In genomic region chr10:127664891-127665290, GRCm38 (mm10) we compare ENCODE assay signal across 9 mouse cellular contexts. TPM values are rescaled to one million over a fixed set of nuclear protein-coding genes. Genes with fewer than 3 reads are reported as not detected.
DNase-seq lines count a peak whose midpoint lies in the region; ATAC-seq and TF ChIP-seq lines count a peak whose summit lies in the region.
"Had no signal": no experiment of that assay in that cellular context is flagged by ENCODE, and none has a peak within 500 bp of the region (broad histone marks: within the 10 kb centered on the region; RNA-seq: fewer than 3 reads in every experiment).

No protein-coding gene starts in this region.

- H3K9ac ChIP-seq in heart, embryonic 13.5 days = peak overlapping the region; percentile 90
- H3K9ac ChIP-seq in liver, embryonic 12.5 days = 0 out of 2 replicates have a peak overlapping the region, but pooled peaks have one; percentile 43

- peak; percentile 41; the same call in 1 of the 2 replicates for TF ChIP-seq POLR2A in embryonic fibroblast, embryonic 13.5 days (IDR thresholded peaks at IDR 0.05; ENCODE audit: low read depth, low read length)

- peaks cover 38% of the 10 kb centered on the region for H3K36me3 ChIP-seq in heart, embryonic 13.5 days
- H3K36me3 ChIP-seq in liver, embryonic 12.5 days = peaks cover 10% of the 10 kb centered on the region

- no peak for DNase-seq in heart, adult 18-20 months
- peak; percentile 14 for DNase-seq in CD4-positive helper T cell, adult 2 months (ENCODE audit: low read depth, low spot score)
- DNase-seq in ovary, postnatal 14 days (ENCODE audit: low spot score) = no peak
- DNase-seq in spleen, postnatal 14 days (ENCODE audit: low spot score in 2 of 2) = no peak

- no peak for TF ChIP-seq CTCF in embryonic fibroblast, embryonic 13.5 days (IDR thresholded peaks at IDR 0.05; ENCODE audit: borderline replicate concordance, insufficient read depth, low read length)

- peak overlapping the region; percentile 73 for H3K4me3 ChIP-seq in heart, embryonic 13.5 days
- peak overlapping the region; percentile 92 for H3K4me3 ChIP-seq in embryonic fibroblast, embryonic 13.5 days (ENCODE audit: insufficient read depth, low read length)
- peak overlapping the region; percentile 60; the same call in 1 of the 2 replicates for H3K4me3 ChIP-seq in liver, embryonic 12.5 days

- no peak for ATAC-seq in heart, embryonic 13.5 days (ENCODE audit: extremely low read depth, insufficient number of reproducible peaks, low FRiP score, low TSS enrichment)
- no peak for ATAC-seq in liver, embryonic 12.5 days
- no peak for ATAC-seq in megakaryocyte-erythroid progenitor cell, adult 5-6 weeks (replicated peaks; ENCODE audit: low FRiP score, low TSS enrichment, poor library complexity, severe bottlenecking)
- ATAC-seq: Patski had no signal

- peaks cover 82% of the 10 kb centered on the region for H3K4me1 ChIP-seq in heart, embryonic 13.5 days
- H3K4me1 ChIP-seq in embryonic fibroblast, embryonic 13.5 days (ENCODE audit: control insufficient read depth, insufficient read depth, low read length) = no peaks in the 10 kb centered on the region; the same call in 1 of the 2 replicates
- peaks cover 79% of the 10 kb centered on the region for H3K4me1 ChIP-seq in liver, embryonic 12.5 days

- WGBS in heart, embryonic 13.5 days = 38% methylated on average over 13 of the region's 13 CpGs
- 29% methylated on average over 13 of the region's 13 CpGs for WGBS in liver, embryonic 12.5 days (ENCODE audit: insufficient replicate concordance)

- peak overlapping the region; percentile 99; the same call in 1 of the 2 replicates for H3K27ac ChIP-seq in heart, embryonic 13.5 days (replicated peaks)
- H3K27ac ChIP-seq in embryonic fibroblast, embryonic 13.5 days (ENCODE audit: insufficient read depth, low read length) = peak overlapping the region; percentile 99
- H3K27ac ChIP-seq in liver, embryonic 12.5 days = no peak overlapping the region

- peak overlapping the region; percentile 78 for H3K4me2 ChIP-seq in heart, embryonic 13.5 days
- peak overlapping the region; percentile 79 for H3K4me2 ChIP-seq in liver, embryonic 12.5 days

- peaks cover 6% of the 10 kb centered on the region for H3K27me3 ChIP-seq in heart, embryonic 13.5 days (replicated peaks)
- H3K27me3 ChIP-seq in liver, embryonic 12.5 days (replicated peaks) = peaks cover 86% of the 10 kb centered on the region
- H3K27me3 ChIP-seq: Patski had no signal

- H3K9me3 ChIP-seq in heart, embryonic 13.5 days = no peaks in the 10 kb centered on the region
- H3K9me3 ChIP-seq in liver, embryonic 12.5 days (replicated peaks) = no peaks in the 10 kb centered on the region

RNA-seq across cellular contexts. Expression of gene Nemp1, which starts 1.8 kb away (rescaled TPM):
- 7.1 and 7.4 TPM in 2 replicates for polyA plus RNA-seq in heart, embryonic 13.5 days (2015; fragmentation: Nextera tagmentation; extraction: Ambion mirVana)
- total RNA-seq in heart, adult 18-20 months (2021) = 1 to 10 TPM; 3.6 to 3.8 TPM
- polyA plus RNA-seq in embryonic fibroblast, embryonic 13.5 days (2011; ENCODE audit: insufficient read length, low read depth, missing spikeins) = 8.5 and 10.6 TPM in 2 replicates
- 7.0 and 8.0 TPM in 2 replicates for polyA plus RNA-seq in liver, embryonic 12.5 days (2016; fragmentation: Nextera tagmentation; extraction: Ambion mirVana)
- 19.4 and 22.7 TPM in 2 replicates for total RNA-seq in megakaryocyte-erythroid progenitor cell, adult 5-6 weeks (2014; fragmentation: Nextera tagmentation)
- 17.6 and 35.2 TPM in 2 replicates for total RNA-seq in megakaryocyte-erythroid progenitor cell, adult 5-6 weeks (2017)

RNA-seq across cellular contexts. Expression of gene Nab2, which starts 3.5 kb away (rescaled TPM):
- 9.7 and 10.4 TPM in 2 replicates for polyA plus RNA-seq in heart, embryonic 13.5 days (2015; fragmentation: Nextera tagmentation; extraction: Ambion mirVana)
- 1 to 10 TPM; 4.8 to 5.3 TPM for total RNA-seq in heart, adult 18-20 months (2021)
- polyA plus RNA-seq in embryonic fibroblast, embryonic 13.5 days (2011; ENCODE audit: insufficient read length, low read depth, missing spikeins) = 69.7 and 77.8 TPM in 2 replicates
- 2.6 and 3.4 TPM in 2 replicates for polyA plus RNA-seq in liver, embryonic 12.5 days (2016; fragmentation: Nextera tagmentation; extraction: Ambion mirVana)
- 0.99 TPM in 1 of 2 replicates, not detected in the other for total RNA-seq in megakaryocyte-erythroid progenitor cell, adult 5-6 weeks (2014; fragmentation: Nextera tagmentation)
- total RNA-seq in megakaryocyte-erythroid progenitor cell, adult 5-6 weeks (2017) = 1.1 and 2.2 TPM in 2 replicates

RNA-seq across cellular contexts. Expression of gene Stat6, which starts 22.1 kb away (rescaled TPM):
- polyA plus RNA-seq in heart, embryonic 13.5 days (2015; fragmentation: Nextera tagmentation; extraction: Ambion mirVana) = 24.5 and 24.6 TPM in 2 replicates
- 10 to 100 TPM; 45.2 to 45.7 TPM for total RNA-seq in heart, adult 18-20 months (2021)
- 55.1 and 55.8 TPM in 2 replicates for polyA plus RNA-seq in embryonic fibroblast, embryonic 13.5 days (2011; ENCODE audit: insufficient read length, low read depth, missing spikeins)
- polyA plus RNA-seq in liver, embryonic 12.5 days (2016; fragmentation: Nextera tagmentation; extraction: Ambion mirVana) = 19.2 and 19.4 TPM in 2 replicates
- total RNA-seq in megakaryocyte-erythroid progenitor cell, adult 5-6 weeks (2014; fragmentation: Nextera tagmentation) = 51.7 and 57.9 TPM in 2 replicates
- total RNA-seq in megakaryocyte-erythroid progenitor cell, adult 5-6 weeks (2017) = 32.2 and 35.3 TPM in 2 replicates

RNA-seq across cellular contexts. Expression of gene Myo1a, which starts 40.1 kb away (rescaled TPM):
- 0.27 and 0.28 TPM in 2 replicates for polyA plus RNA-seq in heart, embryonic 13.5 days (2015; fragmentation: Nextera tagmentation; extraction: Ambion mirVana)
- total RNA-seq in heart, adult 18-20 months (2021) = under 1 TPM in 1 of 2 experiments, not detected in 1; 0.08 TPM
- polyA plus RNA-seq in embryonic fibroblast, embryonic 13.5 days (2011; ENCODE audit: insufficient read length, low read depth, missing spikeins) = 0.51 TPM in 1 of 2 replicates, not detected in the other
- polyA plus RNA-seq in liver, embryonic 12.5 days (2016; fragmentation: Nextera tagmentation; extraction: Ambion mirVana) = 0.06 and 0.13 TPM in 2 replicates
- total RNA-seq in megakaryocyte-erythroid progenitor cell, adult 5-6 weeks (2014; fragmentation: Nextera tagmentation) = 0.79 and 1.4 TPM in 2 replicates
- not detected in 2 replicates for total RNA-seq in megakaryocyte-erythroid progenitor cell, adult 5-6 weeks (2017)

RNA-seq across cellular contexts. Expression of gene Lrp1, which starts 43.9 kb away (rescaled TPM):
- 30.7 and 37.9 TPM in 2 replicates for polyA plus RNA-seq in heart, embryonic 13.5 days (2015; fragmentation: Nextera tagmentation; extraction: Ambion mirVana)
- 10 to 100 TPM; 65.2 to 69.7 TPM for total RNA-seq in heart, adult 18-20 months (2021)
- 387 and 453 TPM in 2 replicates for polyA plus RNA-seq in embryonic fibroblast, embryonic 13.5 days (2011; ENCODE audit: insufficient read length, low read depth, missing spikeins)
- 22.8 and 26.5 TPM in 2 replicates for polyA plus RNA-seq in liver, embryonic 12.5 days (2016; fragmentation: Nextera tagmentation; extraction: Ambion mirVana)
- 0.26 TPM in 1 of 2 replicates, not detected in the other for total RNA-seq in megakaryocyte-erythroid progenitor cell, adult 5-6 weeks (2014; fragmentation: Nextera tagmentation)
- total RNA-seq in megakaryocyte-erythroid progenitor cell, adult 5-6 weeks (2017) = 0.04 TPM in 1 of 2 replicates, not detected in the other
